Mouse (Mus musculus) heart, postnatal 4 days (tissue): ENCODE measurements around the gene Mrgprf. TPM values are rescaled to one million over a fixed set of nuclear protein-coding genes. Genes with fewer than 3 reads are reported as not detected.
A peak's percentile ranks its signal among the peaks of the same experiment; 100 is the strongest.

Source experiments
- DNase-seq: peaks from one replicate; pipeline ENCODE4 v3.0.0; 2021
- total RNA-seq, 2 experiments: library from RNA; stranded (reverse); gene quantifications; 2 replicates each; pipeline ENCODE4 v1.2.3; 2021

Gene Mrgprf
- 1 to 10 TPM; 4.2 to 4.9 TPM for total RNA-seq

DNA sequence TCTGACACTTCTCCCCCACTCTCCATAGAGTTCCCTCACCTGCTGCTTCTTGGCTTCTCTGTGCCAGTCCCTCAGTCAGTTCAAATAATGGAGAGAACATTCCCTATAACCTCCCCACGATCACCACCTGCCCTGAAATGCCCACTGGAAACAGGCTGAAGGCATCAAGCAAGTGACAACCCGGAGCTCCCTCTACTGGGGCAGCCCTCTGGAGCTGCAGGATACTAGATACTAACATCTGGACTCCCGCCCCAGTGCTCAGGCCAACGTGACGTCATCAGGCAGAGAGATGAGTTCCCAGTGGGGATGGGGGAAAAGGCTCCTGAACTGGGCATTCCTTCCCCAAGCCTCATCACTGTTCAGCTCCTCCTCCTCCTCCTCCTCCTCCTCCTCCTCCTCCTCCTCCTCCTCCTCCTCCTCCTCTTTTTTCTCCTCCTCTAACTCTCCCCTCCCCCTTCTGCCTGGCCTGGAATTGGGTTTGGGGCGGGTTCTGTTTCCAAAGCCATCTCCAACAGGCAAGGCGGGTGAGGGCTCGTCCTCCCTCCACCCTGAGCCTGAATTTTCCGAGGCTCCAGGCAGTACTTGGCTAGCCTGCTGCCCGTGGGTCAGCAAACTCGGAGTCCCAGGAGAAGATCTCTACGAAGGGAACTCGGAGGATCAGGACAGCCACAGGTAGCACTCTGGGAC is at the start of gene Mrgprf:
Mrgprf (plus strand) TSS at position 508 of the 687 bp plus-strand sequence.
- DNase-seq, result peak; percentile 71

DNA sequence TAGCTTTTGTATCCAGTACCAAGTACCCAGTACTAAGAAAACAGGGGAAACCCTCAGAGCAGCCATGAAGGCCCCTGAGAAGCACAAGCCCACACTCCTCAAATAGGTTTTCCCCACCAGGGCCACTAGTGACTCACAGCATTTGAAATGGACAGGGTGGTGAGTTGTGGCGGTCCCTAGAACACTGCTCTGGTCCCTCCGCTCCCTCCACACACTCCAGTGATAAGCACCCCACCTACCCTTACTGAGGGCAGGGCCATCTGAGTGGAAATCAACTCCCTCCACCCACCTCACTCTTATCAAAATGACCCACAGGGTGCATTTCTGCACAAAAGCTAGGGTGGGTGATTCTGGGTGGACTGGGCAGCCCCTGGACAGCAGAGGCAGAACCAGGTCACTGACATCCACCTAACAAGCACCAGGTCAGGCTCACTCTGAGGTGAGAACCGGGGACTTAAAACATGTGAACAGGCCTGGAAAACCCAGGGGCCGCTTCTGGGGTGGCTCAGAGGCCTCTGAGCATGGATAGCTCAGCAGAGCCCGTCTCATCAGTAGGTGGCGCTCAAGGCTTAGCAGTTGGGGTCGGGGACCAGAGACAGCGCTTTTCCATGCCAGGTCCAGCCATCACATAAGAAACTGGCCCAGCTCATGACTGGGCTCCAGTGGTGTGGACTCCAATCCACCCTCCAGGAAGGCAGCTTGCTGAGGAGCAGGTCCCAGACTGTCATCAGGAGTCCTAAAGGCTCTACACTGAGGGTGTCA is 47.7 kb upstream of the Mrgprf start:
- peak; percentile 93 for DNase-seq

DNA sequence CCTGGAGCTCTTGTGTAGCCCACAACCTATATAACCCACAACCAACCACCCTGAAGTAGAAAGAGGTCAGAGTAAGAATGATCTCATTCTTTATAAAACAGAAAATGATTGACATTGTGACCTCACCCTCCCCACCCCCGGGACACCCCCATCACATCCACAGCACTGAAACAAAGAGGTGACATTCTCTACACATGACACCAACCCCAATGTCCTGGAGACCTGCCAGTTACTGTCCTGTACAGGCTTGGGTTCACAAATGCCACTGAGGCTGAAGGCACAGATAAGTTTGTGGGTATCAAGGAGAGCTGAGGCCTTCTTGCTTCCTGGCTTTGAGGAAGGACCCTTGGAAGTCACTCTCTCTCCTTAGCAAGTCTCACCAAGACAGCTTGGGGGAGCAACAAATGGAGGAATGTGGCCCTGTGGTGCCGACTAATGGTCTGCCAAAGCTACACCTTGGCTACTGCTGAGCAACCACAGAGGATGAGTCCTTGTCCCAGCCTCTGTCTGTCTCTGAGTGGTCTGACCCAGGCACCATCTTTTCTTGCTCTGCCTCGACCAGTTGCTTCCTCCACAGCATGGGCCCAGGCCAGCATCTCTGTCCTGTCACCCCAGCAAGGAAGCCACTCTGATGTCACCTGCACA is 46.5 kb upstream of the Mrgprf start:
- no peak for DNase-seq

DNA sequence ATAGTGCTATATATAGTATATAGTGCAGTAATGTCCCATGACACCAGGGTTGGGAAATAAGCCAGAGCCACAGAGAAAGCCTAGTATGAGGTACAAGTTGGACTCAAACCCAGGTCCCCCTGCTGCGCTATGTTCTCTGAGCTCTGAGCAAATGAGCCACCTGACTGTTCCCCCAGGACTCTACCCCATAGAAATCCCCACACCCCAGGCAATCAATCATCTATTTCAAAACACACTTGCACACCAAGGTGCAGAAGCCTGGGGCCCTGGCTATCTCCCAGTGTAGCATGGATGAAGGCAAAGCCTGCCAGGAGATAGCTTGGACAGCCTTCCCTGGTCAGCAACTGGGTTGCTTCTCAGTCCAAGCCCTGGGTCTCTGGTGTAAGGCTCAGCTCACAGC is 44.5 kb upstream of the Mrgprf start:
- DNase-seq, result no peak

DNA sequence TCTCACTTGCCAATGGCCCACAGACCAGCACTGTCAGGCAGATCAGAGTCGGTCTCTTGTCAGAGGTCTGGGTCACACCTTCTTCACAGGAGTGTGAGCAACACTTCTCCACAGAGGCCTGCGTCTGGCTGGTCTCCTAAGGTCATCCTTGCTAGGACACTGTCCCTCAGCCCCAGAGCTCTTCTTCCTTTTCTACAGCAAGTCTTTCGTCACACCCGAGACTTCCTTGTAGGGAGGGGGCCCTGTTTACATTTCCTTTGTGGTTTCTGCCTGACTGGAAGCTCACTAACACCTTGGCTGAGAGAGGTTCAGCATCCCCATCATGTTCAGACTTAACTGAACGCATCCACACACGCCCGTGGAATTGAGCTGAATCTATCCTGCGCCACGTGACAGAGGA is 36.4 kb upstream of the Mrgprf start:
- DNase-seq, result no peak

DNA sequence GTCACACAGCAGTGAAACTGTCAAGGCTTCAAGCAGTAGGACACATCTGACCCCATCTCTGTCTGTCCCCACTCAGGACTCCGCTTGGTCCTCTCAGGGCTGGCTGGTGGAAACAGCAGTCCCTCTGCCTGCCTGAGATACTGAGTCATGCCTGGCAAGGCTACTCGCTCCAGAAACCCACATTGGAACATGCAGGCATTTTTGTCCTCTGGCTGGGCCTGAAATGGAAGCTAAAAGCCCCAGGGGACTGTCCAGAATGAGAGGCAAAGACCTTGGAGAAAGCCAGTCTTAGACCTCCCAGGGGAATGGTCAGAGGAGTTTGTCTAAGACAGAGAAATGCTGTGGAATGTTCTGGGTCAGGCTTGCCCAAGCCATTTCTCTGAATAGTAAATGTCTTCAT is 34.6 kb upstream of the Mrgprf start:
- peak; percentile 48 for DNase-seq

DNA sequence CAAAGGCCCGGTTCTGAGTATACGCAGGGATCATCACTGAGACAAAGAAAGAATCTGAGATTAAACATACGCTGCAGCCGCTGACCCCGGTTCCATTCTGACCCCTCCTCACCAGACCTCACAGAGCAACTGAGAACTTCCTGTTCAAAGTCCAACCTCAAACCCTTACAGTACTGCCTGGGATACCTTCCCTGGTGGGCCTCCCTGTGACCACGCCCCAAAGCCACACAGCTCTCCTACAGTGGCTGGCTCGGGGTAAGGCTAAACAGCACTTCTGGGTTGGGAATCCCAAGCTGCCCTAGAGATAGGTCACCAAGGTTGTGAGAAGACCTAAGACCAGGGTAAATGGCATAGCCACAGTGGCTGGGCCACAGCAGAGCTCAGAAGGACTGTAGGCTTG is 31.7 kb upstream of the Mrgprf start:
- DNase-seq, result no peak

DNA sequence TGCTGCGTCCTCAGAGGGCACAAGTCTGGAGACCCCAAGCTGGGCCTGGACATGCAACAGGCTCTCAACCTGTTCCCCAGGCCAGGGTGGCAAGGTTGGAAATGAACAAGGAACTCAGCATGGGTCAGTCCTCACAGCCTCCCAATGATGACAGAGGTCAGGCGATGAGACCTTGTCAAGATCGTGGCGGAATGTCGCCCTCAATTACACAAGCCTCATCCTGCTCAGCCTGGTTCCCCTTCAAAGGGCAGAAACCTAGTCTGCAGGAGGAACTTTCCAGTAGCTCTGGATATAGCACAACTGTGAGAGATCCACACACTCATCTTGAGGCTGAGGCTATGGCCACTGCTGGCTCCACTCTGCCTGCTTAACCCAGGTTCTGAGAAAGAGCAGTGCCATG is 29.7 kb upstream of the Mrgprf start:
- no peak for DNase-seq

DNA sequence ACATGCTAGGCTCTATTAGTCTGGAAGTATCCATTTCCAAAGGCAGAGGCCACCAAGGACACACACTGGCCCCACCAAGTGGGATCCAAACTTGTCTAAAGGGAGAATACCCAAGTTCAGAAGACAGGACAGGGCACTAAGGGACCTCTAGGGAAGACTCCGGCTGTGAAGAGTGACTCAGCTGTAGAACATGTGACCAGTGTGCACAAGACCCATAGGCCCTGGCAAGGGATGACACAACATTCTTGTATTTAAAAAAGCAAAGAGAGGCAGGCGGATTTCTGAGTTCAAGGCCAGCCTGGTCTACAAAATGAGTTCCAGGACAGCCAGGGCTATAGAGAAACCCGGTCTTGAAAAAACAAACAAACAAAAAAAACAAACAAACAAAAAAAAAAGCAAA is 25.1 kb upstream of the Mrgprf start:
- no peak for DNase-seq

DNA sequence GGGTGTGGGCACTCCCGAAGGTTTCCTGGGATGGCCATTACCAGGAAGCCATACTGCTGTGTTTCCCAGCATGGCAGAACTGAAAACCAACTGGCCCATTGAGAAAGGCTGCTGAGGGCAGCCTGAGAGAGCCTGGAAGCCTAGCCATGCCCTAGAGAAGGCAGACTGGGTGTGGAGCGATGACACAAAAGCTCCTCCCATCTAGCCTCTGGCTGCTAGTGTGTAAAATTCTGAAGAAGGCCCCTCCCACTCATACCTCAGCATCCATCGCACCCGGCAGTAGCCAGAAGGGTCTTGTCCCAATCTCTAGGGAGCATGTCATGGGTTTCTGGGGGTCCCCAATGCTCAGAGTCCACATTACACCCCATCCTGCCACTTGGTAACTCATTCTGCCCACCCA is 19.2 kb upstream of the Mrgprf start:
- no peak for DNase-seq

DNA sequence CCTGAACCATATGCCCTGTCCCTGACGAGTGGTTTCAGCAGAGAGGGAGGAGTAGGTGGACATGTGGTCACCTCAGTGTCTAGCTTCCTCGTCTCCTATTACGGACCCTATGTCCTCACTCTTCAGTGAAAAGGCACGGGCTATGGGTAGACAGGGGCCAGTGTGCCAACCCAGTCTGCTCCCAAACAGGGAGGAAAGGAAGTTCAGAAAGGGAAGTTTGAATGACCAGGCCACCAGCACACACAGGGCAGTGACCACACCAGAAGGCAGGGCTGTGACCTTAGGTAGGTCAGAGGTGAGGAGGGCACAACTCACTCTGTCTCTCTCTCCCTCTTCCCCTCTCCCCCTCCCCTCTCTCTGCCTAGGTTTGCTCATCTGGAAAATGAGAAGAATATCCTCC is 17.6 kb upstream of the Mrgprf start:
- no peak for DNase-seq

DNA sequence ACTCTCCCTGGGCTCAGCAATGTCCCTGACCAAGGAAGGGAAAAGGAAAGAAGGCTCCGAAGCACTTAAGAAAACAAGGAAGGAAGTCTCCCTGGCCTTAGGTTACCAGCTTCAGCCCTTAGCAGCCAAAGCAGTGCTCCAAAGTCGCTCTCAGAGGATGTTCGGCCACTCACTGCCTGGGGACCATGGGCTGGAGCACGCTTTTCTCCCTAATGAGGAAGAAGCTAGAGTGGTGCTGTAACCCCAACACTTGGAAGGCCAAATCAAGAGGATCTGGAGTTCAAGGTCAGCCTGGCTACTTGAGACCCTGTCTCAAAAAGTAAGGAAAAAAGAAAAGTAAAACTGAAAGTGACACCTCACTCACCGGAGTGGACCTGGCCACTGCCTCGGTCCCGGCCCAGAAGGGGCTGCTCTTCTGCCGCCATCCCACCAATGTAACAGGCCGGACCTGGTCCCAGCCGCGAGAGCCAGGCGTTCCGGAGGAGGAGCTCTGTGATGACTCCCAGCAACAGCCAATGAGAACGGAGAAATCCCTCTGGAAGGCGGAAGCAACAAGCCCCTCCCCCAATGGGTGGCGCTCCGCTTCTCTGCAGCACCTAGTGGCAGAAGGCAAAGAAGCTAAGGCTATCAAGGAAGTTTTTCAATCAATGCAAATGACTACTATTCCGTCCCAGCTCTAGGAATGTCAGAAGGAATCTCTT is 17.0 kb upstream of the Mrgprf start, which contains the start of gene Tpcn2:
Tpcn2 (minus strand) TSS at position 525 of the 701 bp plus-strand sequence.
- DNase-seq, result peak; percentile 95

DNA sequence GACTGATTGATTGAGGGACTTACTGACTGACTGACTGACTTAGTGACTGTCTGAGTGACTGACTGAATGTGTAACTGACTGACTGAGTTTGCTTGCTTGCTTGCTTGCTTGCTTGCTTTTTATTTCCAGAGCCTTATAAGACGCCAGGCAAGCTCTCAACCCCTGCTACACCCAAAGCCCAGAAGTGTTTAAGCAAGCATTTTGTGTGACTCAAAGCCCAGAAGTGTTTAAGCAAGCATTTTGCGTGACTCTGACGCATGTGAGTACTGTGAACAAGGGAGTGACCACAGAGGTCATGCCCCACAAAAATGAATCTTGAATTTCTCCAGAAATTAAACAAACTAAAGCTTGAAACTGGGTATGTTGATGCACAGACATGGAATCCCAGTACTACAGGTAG is 16.3 kb upstream of the Mrgprf start:
- no peak for DNase-seq

DNA sequence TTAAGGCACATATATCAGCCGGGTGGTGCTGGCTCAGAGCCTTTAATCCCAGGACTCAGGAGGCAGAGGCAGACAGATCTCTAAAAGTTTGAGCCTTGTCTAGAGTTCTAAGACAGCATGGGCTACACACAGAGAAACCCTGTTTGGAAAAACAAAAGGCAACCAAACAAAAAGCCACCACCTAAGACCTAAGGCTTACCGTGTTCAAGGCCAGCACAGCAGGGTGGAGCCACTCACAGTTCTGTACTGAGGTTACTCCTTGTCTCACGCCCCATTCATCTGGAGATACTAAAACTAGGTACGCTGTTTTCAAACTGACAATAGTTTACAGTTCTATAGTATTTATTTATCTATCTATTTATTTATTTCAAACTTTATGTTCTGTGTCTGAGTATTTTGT is 15.2 kb upstream of the Mrgprf start:
- no peak for DNase-seq

DNA sequence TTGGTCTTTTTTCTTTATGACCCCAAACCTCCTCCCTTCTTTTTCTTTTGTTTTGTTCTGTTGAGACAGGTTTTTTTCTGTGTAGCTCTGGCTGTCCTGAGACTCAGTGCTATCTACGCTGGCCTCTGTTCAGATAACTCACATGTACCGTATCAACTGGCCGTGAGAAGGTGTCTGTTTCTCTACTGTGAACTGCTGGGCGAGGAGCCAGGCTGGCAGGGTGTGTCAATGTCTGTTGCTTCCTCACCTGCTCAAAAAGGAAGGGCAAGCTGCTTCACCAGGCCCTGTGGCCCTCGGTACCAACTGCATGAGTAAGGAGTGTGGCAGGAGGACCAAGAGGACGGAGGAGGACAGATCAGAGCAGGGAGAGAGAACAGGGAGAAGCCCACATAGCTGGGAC is 13.2 kb upstream of the Mrgprf start:
- no peak for DNase-seq

DNA sequence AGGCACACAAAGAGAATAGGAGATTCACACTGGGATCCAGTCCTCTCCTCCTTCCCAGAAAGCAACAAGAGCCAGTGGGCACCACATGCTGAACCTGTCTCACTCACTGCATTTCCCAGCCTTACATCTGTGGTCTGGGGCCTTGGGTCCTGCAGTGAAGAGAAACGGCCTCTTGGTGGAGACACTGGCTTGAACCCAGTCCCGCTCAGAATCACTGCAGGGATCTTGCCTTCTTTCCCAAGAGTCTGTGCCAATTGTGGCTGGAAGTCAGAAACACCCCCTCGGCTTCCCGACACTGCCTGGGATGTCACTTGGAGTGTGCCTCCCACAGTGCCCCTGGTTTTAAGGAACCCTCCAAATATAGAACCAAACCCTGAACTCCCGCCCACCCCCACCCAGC is 11.3 kb upstream of the Mrgprf start:
- DNase-seq, result peak; percentile 28

DNA sequence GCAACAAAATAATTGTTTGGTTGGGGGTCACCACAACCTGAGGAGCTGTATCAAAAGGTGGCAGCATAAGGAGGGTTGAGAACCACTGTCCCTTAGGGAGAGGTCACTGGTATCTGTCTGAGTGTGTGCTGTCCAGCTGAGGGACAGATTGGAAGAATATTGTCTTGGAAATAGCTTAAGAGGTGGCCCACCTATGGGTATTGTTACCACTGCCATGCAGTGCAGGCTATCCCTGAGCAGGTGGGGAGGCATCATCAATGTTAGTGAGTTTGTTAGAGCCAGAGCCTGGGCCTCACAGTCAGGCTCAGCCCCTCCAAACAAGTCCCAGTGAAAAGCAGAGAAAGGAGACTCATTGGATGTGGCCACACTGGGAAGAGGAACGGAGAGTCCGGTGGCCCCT is 8.8 kb upstream of the Mrgprf start:
- no peak for DNase-seq

DNA sequence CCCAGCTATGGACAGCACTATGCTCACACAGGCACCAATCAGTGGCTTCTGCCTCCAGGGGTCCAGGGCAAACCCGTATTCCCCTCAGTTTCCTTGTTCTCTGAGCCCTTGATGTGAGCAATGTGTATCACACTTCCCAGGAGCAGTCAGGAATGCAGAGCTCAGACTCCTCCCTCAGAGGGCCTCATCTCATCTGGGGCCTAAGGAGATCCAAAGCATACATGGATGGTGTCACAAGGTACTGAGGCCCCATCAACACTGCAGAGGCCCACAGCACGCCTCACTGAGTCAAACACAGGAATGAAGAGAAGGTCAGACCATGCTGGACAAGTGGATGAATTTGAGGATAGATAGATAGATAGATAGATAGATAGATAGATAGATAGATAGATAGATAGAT is 7.9 kb upstream of the Mrgprf start:
- DNase-seq, result no peak

DNA sequence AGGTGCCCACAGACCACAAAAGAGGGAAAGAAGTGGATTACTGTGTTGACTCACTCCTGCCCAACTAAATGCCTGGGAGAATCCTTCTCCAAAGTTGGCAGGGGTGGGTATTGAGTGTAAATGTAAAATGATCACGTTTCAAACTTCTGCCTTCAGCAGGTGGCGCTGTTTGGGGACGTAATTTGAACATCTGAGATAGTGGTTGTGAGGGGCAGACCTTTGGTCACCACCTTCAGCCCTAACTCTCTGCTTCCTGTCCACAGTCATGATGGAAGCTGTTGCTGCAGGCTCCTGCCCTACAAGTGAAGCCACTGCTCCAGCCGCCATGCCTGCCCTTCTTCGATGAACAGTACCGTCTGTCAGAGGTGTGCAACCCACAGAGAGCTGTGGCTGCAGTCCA is 6.8 kb upstream of the Mrgprf start:
- peak; percentile 39 for DNase-seq

DNA sequence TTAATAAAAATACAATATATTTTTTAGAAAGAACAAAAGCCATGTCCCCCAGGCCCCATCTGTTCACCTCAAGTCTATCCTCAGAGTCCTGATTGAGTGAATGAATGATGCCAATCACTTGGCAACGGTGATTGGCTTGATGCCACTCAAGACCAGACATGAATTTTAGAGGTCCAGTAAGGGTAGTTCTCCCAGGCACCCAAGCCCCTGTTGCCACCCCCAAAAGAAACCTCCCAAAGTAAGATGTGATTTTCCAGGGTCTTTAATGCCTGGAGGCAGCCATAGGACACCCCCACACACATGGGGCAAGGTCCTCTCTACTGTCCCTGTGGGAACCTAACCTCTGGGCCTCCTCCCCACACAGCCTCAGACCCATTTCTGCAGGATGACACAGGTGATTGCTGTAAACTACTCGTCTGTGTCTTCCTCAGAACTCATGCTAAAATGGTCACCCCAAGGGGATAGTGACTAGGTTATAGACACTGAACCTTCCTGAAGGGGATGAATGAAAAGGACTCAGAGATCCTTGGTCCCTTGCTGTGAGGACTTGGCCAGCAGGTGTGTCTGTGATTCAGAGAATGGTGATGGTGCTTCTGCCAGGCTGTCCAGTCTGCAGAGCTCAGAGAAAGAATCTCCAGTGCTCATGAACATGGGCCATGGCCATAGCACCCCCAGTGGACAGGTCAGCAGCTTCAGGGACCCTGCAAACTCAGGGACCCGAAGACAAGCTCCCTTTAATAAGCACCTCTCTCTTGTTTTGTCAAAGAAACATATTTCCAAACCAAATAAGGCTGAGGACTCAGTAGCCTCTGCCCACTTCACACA is 1.8 kb upstream of the Mrgprf start:
- DNase-seq, result no peak

DNA sequence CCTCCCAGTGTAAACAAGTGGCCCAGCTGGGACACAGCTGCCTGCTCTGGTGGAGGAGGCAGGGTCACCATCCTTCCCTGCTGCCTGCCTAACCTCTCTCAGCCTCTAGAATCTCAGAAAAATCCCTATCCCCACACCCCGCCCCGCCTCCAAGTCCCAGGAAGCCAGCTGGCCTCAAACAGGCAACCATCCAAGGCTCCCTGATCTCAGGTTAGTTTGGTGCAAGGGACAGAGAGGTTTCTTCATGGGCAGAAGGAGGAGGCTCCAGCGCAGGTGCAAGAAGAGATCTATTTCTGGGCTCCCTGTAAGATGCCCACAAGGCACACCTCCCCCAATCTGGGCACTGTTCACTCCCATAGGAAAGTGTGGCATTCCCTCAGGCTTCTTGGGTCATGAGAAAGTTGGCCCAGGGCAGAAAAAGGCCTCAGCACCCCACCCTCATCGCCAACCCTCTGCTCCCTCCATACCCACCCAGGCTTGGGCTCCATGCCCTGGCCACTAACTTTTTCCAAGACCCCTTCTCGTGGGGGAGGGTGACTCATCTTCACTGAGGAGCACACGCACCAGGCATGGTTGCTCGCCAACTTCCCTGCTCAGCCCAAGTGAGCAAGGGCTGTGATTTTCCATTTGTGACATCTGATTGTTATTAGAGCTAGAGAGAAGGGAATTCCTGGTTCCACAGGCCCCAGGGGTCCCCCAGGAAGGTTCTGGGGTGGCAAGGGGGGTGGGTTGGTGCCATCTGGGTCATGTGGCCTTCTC is 887 bp upstream of the Mrgprf start:
- DNase-seq, result peak; percentile 48

DNA sequence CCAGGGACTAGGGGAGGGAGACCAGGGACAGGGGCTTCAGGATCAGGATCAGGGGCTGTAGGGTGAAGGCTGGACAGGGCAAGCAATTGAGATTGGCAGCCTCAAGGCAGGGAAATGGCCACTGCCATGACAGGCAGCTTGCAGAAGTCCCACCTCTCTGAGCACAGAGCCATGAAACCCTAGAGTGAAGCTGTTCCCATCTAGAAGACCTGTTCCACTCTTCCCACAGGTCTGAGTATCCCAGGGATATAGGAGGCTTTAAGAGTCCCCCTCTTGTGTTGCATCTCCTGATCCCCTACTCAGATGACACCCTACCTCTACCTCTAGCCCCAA is 346 bp downstream of the Mrgprf start:
- no peak for DNase-seq
